Mouse (Mus musculus) neural tube, embryonic 14.5 days (tissue): Measurements from ENCODE around the gene Ifnar2. TPM values are rescaled to one million over a fixed set of nuclear protein-coding genes. Genes with fewer than 3 reads are reported as not detected.

Source experiments
- ATAC-seq: fragments of 200-750 bp; cut with Nextera tagmentation; 2 replicates; pipeline ENCODE4 v1.8.0; 2017; ENCODE audit warnings: low read depth, mild to moderate bottlenecking, moderate TSS enrichment, moderate library complexity
- H3K27ac ChIP-seq: fragments of 300-500 bp; sonication (generic); 2 replicates; pipeline ENCODE4 v1.5.1; 2014; ENCODE audit warnings: low read depth, mild to moderate bottlenecking, control low read depth, low read length, moderate library complexity, mixed read lengths
- H3K27me3 ChIP-seq: fragments of 300-500 bp; sonication (generic); 2 replicates; pipeline ENCODE4 v1.6.1; 2014; ENCODE audit warnings: low read length; ENCODE audit not compliant: control insufficient read depth, insufficient read depth
- H3K36me3 ChIP-seq: fragments of 300-500 bp; sonication (generic); 2 replicates; pipeline ENCODE4 v1.6.1; 2014; ENCODE audit warnings: low read length, mixed read lengths; ENCODE audit not compliant: control insufficient read depth, insufficient read depth
- H3K4me1 ChIP-seq: fragments of 300-500 bp; sonication (generic); 2 replicates; pipeline ENCODE4 v1.6.1; 2014; ENCODE audit warnings: low read length; ENCODE audit not compliant: control insufficient read depth, insufficient read depth
- H3K4me2 ChIP-seq: fragments of 300-500 bp; sonication (generic); 2 replicates; pipeline ENCODE4 v1.6.1; 2014; ENCODE audit warnings: mild to moderate bottlenecking, low read depth, low read length, control low read depth
- H3K4me3 ChIP-seq: fragments of 300-500 bp; sonication (generic); 2 replicates; pipeline ENCODE4 v1.5.1; 2014; ENCODE audit warnings: low read depth, low read length, control low read depth, mixed read lengths
- H3K9ac ChIP-seq: fragments of 300-500 bp; sonication (generic); replicated peaks from 2 replicates; pipeline ENCODE4 v1.6.1; 2014; ENCODE audit warnings: low read depth, mild to moderate bottlenecking, control low read depth, low read length, mixed read lengths
- H3K9me3 ChIP-seq: fragments of 300-500 bp; sonication (generic); 2 replicates; pipeline ENCODE4 v1.6.1; 2016; ENCODE audit warnings: low read length; ENCODE audit not compliant: control insufficient read depth
- WGBS: fragments of 180-500 bp; shearing (Covaris S2); extraction: QIAGEN DNeasy Blood & Tissue Kit; methylation state at CpG from one replicate; pipeline ENCODE4 v1.1.7; 2014; 5-methylcytosine and 5-hydroxymethylcytosine counted together
- polyA plus RNA-seq: library from polyadenylated mRNA; unstranded; fragments of >200 nt; fragmentation: Nextera tagmentation; extraction: Ambion mirVana; gene quantifications from 2 replicates; pipeline ENCODE4 v1.2.1, GENCODE M21; 2014

Ifnar2 gene
- polyA plus RNA-seq, 1 experiment from 2014 or later, result 33.8 TPM

DNA sequence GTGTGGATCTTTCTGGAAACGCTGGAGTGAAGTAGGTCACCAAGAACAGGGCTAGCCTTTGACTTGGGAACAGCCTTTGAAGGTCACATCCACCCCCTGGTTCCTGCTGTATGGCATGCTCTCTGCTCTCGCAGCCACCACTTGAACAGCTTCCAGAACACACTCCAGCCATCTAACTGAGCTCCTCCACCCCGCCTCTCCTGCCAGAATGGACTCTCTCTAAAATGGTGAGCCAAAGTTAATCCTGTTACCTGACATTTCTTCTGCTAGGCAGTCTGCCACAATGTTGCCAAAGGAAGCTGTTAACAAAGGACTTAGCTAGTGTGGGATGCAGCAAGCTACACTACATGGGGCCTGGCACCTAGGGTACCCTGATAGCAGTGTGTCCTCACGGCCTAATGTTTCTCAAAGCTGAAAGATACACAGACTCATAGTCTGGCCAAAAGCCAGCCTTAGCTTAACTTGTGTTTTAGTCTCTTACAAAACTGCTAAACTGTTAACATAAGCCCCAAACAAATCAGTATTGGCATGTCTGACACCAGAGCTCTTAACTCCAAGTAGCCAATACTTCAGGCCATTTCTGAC is 22.3 kb downstream of the Ifnar2 start:
- H3K36me3 ChIP-seq, result peaks cover 16% of the 10 kb centered on the region
- no peaks in the 10 kb centered on the region for H3K27me3 ChIP-seq
- no peaks in the 10 kb centered on the region for H3K9me3 ChIP-seq
- H3K4me1 ChIP-seq, result no peaks in the 10 kb centered on the region
- no peak overlapping the region for H3K27ac ChIP-seq
- WGBS, result 86% methylated on average over 4 of the region's 4 CpGs
- H3K4me2 ChIP-seq, result no peak overlapping the region
- no peak overlapping the region for H3K9ac ChIP-seq
- no peak for ATAC-seq
- H3K4me3 ChIP-seq, result no peak overlapping the region

DNA sequence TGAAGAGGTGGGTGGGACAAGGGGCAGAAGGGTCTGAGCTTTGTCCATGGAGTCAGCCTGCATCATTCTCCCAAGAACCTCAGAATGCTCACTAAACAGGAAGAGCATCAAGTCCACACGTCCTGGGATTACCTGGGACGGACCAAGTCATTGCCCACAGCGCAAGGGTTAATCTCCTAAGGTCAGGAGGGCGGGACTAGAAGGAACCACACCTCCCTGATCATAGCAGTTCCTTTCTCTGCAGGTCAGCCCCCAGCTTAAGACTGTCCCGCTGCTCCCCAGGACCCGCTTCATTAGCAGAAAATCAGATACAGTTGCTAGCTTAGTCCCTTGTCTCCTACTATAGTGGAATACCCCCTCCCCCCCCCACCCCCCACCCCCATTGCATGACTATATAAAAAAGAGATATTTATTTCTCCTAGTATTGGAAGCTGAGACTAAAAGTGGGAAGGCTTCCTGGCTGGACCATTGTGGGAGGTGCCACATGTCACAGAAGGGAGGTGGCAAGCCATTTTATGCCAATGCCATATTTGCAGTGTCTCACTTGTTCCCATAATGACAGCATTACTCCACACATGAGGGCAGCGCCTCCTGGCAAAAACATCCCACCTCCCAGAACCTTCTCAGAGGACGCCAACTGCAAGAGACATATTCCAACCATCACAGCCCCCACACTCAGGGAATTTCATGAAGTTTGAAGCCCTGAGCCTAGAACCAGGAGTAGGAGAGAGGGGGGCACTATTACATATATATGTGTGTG is 23.2 kb downstream of the Ifnar2 start:
- H3K4me2 ChIP-seq, result no peak overlapping the region
- H3K27me3 ChIP-seq, result no peaks in the 10 kb centered on the region
- no peak overlapping the region for H3K9ac ChIP-seq
- H3K27ac ChIP-seq, result no peak overlapping the region
- no peak for ATAC-seq
- no peak overlapping the region for H3K4me3 ChIP-seq
- WGBS, result 67% methylated on average over 8 of the region's 8 CpGs
- no peaks in the 10 kb centered on the region for H3K9me3 ChIP-seq
- H3K4me1 ChIP-seq, result no peaks in the 10 kb centered on the region
- H3K36me3 ChIP-seq, result peaks cover 16% of the 10 kb centered on the region

DNA sequence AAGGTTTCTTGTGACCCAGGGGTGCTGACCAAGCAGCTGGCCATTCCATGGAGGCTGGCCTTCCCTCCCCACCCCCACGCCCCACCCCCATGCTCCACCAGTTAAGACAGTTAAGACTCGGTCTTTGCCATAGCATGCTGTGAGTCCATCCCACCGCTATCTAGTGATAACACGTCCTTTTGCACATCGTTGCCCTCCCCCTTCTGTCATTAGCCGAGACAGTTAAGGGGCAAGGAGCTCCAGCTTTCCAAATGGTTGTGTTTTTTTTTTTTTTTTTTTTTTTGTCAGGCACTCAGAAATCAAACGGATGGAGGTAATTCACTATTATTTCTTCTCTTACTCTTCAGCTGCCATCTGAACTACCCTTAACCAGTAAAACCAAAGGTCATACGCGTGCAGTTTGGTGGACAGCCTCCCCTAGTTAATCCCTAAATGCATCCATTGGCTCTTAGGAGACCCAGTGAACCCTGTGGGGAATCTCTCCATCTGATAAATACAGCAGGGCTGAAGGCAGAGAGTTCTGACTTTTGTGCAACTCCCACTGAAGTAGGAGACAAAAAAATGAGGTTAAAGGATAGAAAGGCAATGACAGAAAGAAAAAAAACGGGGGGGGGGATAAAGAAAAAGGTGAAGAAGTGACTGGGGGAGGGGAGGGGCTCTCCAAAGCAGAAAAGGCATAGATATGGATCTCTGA is 24.4 kb downstream of the Ifnar2 start:
- no peaks in the 10 kb centered on the region for H3K9me3 ChIP-seq
- no peaks in the 10 kb centered on the region for H3K27me3 ChIP-seq
- H3K27ac ChIP-seq, result no peak overlapping the region
- H3K4me3 ChIP-seq, result no peak overlapping the region
- H3K36me3 ChIP-seq, result peaks cover 16% of the 10 kb centered on the region
- H3K4me1 ChIP-seq, result no peaks in the 10 kb centered on the region
- WGBS, result 78% methylated on average over 10 of the region's 10 CpGs
- H3K4me2 ChIP-seq, result no peak overlapping the region
- no peak overlapping the region for H3K9ac ChIP-seq
- no peak for ATAC-seq

DNA sequence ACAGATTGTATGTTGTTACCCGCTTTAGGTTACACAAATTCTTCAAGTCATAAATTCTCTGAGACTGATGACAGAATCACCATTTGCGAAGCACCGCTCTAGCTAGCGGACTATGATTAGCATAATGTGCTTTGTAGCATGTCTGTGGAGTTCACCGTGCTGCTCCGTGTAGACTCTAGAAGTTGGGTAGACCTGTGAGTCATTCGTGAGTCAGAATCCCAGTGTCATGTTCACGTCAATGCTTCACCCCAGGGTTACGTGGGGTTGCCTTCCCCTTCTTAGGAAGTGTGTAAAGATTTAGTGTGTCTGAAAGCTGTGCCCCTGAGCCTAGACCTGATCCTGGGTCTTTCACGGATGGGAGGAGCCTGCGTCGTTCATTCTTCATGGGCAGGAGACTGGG is 25.4 kb downstream of the Ifnar2 start:
- no peaks in the 10 kb centered on the region for H3K9me3 ChIP-seq
- H3K9ac ChIP-seq, result no peak overlapping the region
- H3K4me2 ChIP-seq, result no peak overlapping the region
- no peak overlapping the region for H3K27ac ChIP-seq
- no peaks in the 10 kb centered on the region for H3K4me1 ChIP-seq
- no peak overlapping the region for H3K4me3 ChIP-seq
- no peaks in the 10 kb centered on the region for H3K27me3 ChIP-seq
- WGBS, result 85% methylated on average over 12 of the region's 12 CpGs
- ATAC-seq, result no peak
- H3K36me3 ChIP-seq, result peaks cover 11% of the 10 kb centered on the region

DNA sequence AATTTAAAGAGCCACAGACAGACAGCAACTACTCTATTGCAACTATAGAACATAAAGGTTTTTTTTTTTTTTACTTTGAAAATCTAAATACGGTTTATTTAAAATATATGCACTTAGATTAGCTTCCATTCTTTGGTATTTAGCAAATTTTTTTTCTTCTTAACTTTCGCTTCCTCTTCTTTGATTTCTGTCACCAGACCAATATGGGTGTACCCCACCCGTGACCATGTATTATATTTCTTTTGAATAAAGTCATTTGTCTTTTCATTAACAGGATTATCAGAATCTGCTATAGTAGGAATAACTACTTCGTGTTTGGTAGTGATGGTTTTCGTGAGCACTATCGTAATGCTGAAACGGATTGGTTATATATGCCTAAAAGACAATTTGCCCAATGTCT is 26.4 kb downstream of the Ifnar2 start:
- no peak for ATAC-seq

DNA sequence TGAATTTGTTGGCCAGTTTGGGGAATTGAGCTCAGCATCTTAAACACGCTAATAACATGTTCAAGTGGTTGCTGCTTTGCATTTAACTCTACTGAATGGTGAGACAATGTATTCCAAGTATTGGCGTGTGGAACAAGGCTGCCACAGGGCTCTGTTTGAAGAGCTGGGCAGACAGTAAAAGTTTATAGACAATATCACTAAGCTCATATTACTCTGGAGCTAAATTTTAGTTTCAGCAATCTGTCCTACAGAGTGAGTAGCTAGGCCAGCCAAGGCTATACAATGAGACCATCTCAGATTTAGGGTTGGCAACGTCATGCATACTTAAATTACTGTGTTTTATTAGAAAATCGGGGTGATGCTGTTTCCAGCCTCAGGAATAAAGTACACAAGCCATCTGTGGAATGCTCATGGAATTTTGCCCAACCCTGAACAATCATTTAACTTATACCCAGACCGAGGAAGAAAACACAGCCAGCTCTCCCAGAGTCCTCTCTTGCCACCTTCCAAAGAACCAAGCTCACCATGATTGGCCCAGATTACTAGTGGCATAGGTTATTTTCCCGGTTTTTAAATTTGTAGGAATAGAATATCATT is 29.1 kb downstream of the Ifnar2 start:
- Histone ChIP-seq H3K4me1 (no peaks in the 10 kb centered on the region; the same call in 1 of the 2 replicates), H3K9ac (no peak overlapping the region), H3K27me3 (no peaks in the 10 kb centered on the region), H3K4me3 (no peak overlapping the region), H3K27ac (no peak overlapping the region), H3K4me2 (no peak overlapping the region), H3K9me3 (no peaks in the 10 kb centered on the region), H3K36me3 (no peaks in the 10 kb centered on the region)
- WGBS, result 80% methylated on average over 6 of the region's 6 CpGs
- no peak for ATAC-seq

More for the DNA sequence above, 26.4 kb downstream of the Ifnar2 start:
- Histone ChIP-seq H3K4me3 (no peak overlapping the region), H3K4me1 (no peaks in the 10 kb centered on the region), H3K9ac (no peak overlapping the region), H3K27me3 (no peaks in the 10 kb centered on the region), H3K9me3 (no peaks in the 10 kb centered on the region), H3K27ac (no peak overlapping the region), H3K4me2 (no peak overlapping the region), H3K36me3 (peaks cover 9% of the 10 kb centered on the region)
- WGBS, result 94% methylated on average over 7 of the region's 7 CpGs

DNA sequence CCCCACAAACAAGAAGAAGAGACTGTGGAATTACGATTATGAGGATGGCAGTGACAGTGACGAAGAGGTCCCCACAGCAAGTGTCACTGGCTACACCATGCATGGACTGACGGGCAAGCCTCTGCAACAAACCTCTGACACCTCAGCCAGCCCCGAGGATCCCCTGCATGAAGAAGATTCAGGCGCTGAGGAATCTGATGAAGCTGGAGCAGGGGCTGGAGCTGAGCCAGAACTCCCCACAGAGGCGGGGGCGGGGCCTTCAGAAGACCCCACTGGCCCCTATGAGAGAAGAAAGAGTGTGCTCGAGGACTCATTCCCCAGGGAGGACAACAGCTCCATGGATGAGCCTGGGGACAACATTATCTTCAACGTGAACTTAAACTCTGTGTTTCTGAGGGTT is 31.2 kb downstream of the Ifnar2 start:
- Histone ChIP-seq H3K9ac (no peak overlapping the region), H3K4me1 (no peaks in the 10 kb centered on the region; the same call in 1 of the 2 replicates), H3K27me3 (no peaks in the 10 kb centered on the region), H3K4me3 (no peak overlapping the region), H3K27ac (no peak overlapping the region), H3K36me3 (no peaks in the 10 kb centered on the region), H3K9me3 (no peaks in the 10 kb centered on the region), H3K4me2 (no peak overlapping the region)
- ATAC-seq, result no peak
- 73% methylated on average over 9 of the region's 9 CpGs for WGBS

DNA sequence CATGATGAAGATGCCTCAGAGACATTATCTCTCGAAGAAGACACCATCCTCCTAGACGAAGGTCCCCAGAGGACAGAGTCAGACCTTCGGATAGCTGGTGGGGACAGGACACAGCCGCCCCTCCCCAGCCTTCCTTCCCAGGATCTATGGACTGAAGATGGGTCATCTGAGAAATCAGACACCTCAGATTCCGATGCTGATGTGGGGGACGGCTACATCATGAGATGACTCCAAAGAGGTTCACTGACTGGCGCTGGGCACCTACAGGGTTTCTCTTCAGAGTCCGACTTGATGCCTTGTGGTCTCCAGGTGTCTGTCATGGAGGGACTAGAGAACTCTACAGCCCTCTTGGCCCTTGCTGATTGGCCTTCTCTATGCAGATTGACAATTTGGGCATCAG is 31.6 kb downstream of the Ifnar2 start:
- ATAC-seq, result no peak
- 92% methylated on average over 8 of the region's 8 CpGs for WGBS
- no peak overlapping the region for H3K4me3 ChIP-seq

More for the DNA sequence above, 31.6 kb downstream of the Ifnar2 start:
- H3K27ac ChIP-seq, result no peak overlapping the region
- H3K4me2 ChIP-seq, result no peak overlapping the region
- no peak overlapping the region for H3K9ac ChIP-seq
- H3K27me3 ChIP-seq, result no peaks in the 10 kb centered on the region
- no peaks in the 10 kb centered on the region; the same call in 1 of the 2 replicates for H3K4me1 ChIP-seq
- no peaks in the 10 kb centered on the region for H3K36me3 ChIP-seq
- no peaks in the 10 kb centered on the region for H3K9me3 ChIP-seq
